8 mouse cellular contexts compared by ENCODE assay signal in genomic region chr3:80800299-80800994, GRCm38 (mm10). TPM values are rescaled to one million over a fixed set of nuclear protein-coding genes. Genes with fewer than 3 reads are reported as not detected.
DNase-seq lines count a peak whose midpoint lies in the region; ATAC-seq and TF ChIP-seq lines count a peak whose summit lies in the region.

No protein-coding gene starts in this region.

- peak; percentile 25 for DNase-seq in gastrocnemius, adult 2 months
- DNase-seq in gastrocnemius, adult 8-10 months (ENCODE audit: low spot score in 2 of 2) = no peak
- peak; percentile 49 for DNase-seq in MN1 (ENCODE audit: low spot score)
- DNase-seq in embryonic facial prominence, embryonic 11.5 days (ENCODE audit: low spot score) = peak; percentile 36
- DNase-seq in left cerebral cortex, postnatal 36 days (ENCODE audit: low spot score in 2 of 2) = peak; percentile 63 to 69
- no peak for DNase-seq in neural tube, embryonic 11.5 days (ENCODE audit: low spot score)
- DNase-seq in thymus, postnatal 4 days = peak; percentile 49

- no peaks in the 10 kb centered on the region for H3K9me3 ChIP-seq in embryonic facial prominence, embryonic 11.5 days (replicated peaks; ENCODE audit: control insufficient read depth, low read length)
- no peaks in the 10 kb centered on the region for H3K9me3 ChIP-seq in neural tube, embryonic 11.5 days (ENCODE audit: control insufficient read depth, low read length)

- peak overlapping the region; percentile 43 for H3K4me3 ChIP-seq in gastrocnemius, adult 2 months
- H3K4me3 ChIP-seq in embryonic facial prominence, embryonic 11.5 days (ENCODE audit: low read depth, low read length) = peak overlapping the region; percentile 32
- peak overlapping the region; percentile 43 for H3K4me3 ChIP-seq in neural tube, embryonic 11.5 days (ENCODE audit: low read depth, low read length)

- peak overlapping the region; percentile 55 for H3K9ac ChIP-seq in embryonic facial prominence, embryonic 11.5 days (replicated peaks; ENCODE audit: low read length)
- peak overlapping the region; percentile 59 for H3K9ac ChIP-seq in neural tube, embryonic 11.5 days (ENCODE audit: low read length)

- 2% methylated on average over 29 of the region's 29 CpGs for WGBS in embryonic facial prominence, embryonic 11.5 days
- WGBS in neural tube, embryonic 11.5 days = 4% methylated on average over 29 of the region's 29 CpGs

- no peaks in the 10 kb centered on the region for H3K4me1 ChIP-seq in embryonic facial prominence, embryonic 11.5 days (ENCODE audit: control insufficient read depth, insufficient read depth, low read length)
- peaks cover 2% of the 10 kb centered on the region; the same call in 1 of the 2 replicates for H3K4me1 ChIP-seq in neural tube, embryonic 11.5 days (ENCODE audit: control insufficient read depth, insufficient read depth, low read length)

- no peaks in the 10 kb centered on the region for H3K36me3 ChIP-seq in embryonic facial prominence, embryonic 11.5 days (replicated peaks; ENCODE audit: control insufficient read depth, insufficient read depth, low read depth, low read length)
- H3K36me3 ChIP-seq in neural tube, embryonic 11.5 days (ENCODE audit: control insufficient read depth, insufficient read depth, low read length) = no peaks in the 10 kb centered on the region

- peak overlapping the region; percentile 76 for H3K4me2 ChIP-seq in embryonic facial prominence, embryonic 11.5 days (ENCODE audit: low read depth, low read length)
- H3K4me2 ChIP-seq in neural tube, embryonic 11.5 days (ENCODE audit: low read depth) = peak overlapping the region; percentile 67

- peak; percentile 36; the same call in 1 of the 2 replicates for ATAC-seq in embryonic facial prominence, embryonic 11.5 days (replicated peaks; ENCODE audit: insufficient number of reproducible peaks, low FRiP score, low TSS enrichment, low read depth)
- peak; percentile 90 to 92 for ATAC-seq in hematopoietic stem cell, adult 5-6 weeks (replicated peaks in 1 of 2; ENCODE audit: insufficient read depth in 1 of 2, low FRiP score in 2 of 2, low TSS enrichment in 1 of 2, low read depth in 1 of 2, poor library complexity in 2 of 2, severe bottlenecking in 2 of 2)
- ATAC-seq in neural tube, embryonic 11.5 days (ENCODE audit: insufficient read depth, low FRiP score, low TSS enrichment) = peak; percentile 35

- no peak overlapping the region for H3K27ac ChIP-seq in gastrocnemius, adult 2 months
- H3K27ac ChIP-seq in embryonic facial prominence, embryonic 11.5 days (replicated peaks; ENCODE audit: low read depth, low read length) = no peak overlapping the region
- H3K27ac ChIP-seq in neural tube, embryonic 11.5 days (ENCODE audit: low read depth, low read length) = peak overlapping the region; percentile 24; the same call in 1 of the 2 replicates

- TF ChIP-seq CTCF in gastrocnemius, adult 2 months (IDR thresholded peaks at IDR 0.05) = no peak

- peaks cover 13% of the 10 kb centered on the region for H3K27me3 ChIP-seq in embryonic facial prominence, embryonic 11.5 days (ENCODE audit: control insufficient read depth, insufficient read depth, low read length)
- no peaks in the 10 kb centered on the region for H3K27me3 ChIP-seq in neural tube, embryonic 11.5 days (ENCODE audit: control insufficient read depth, insufficient read depth, low read length)

- intact Hi-C loops in gastrocnemius, adult 2 months (cut with DNase I) = no loop called here
- intact Hi-C loops in left cerebral cortex, postnatal 36 days (cut with DNase I) = loop anchor here (2.0 to 10.0 kb wide), 8 partner anchors 78 to 984 kb away; partner anchors contain the start of genes Fam198b, Glrb, Pdgfc and Tmem144

RNA-seq across cellular contexts. Expression of gene Gria2, which starts 2.2 kb away (rescaled TPM):
- total RNA-seq in gastrocnemius, adult 2 months (2021) = under 1 TPM in 1 of 2 experiments, not detected in 1; 0.06 TPM
- total RNA-seq in gastrocnemius, adult 8-10 months (2022) = under 1 TPM; 0.07 to 0.21 (median 0.15) TPM
- 4.8 and 6.0 TPM in 2 replicates for polyA plus RNA-seq in embryonic facial prominence, embryonic 11.5 days (2014; fragmentation: Nextera tagmentation; extraction: Ambion mirVana)
- 1.9 and 6.9 TPM in 2 replicates for total RNA-seq in hematopoietic stem cell, adult 5-6 weeks (2017)
- total RNA-seq in left cerebral cortex, postnatal 36 days (2021) = 100 to 1,000 TPM; 440 to 563 TPM
- 17.7 and 19.1 TPM in 2 replicates for polyA plus RNA-seq in neural tube, embryonic 11.5 days (2014; fragmentation: Nextera tagmentation; extraction: Ambion mirVana)

Comparison
In these comparisons a context has a peak if more than half of its experiments do, and no peak if none do; other contexts are left out.
1. DNase-seq: peak in gastrocnemius, adult 2 months (single experiment), MN1 (single experiment), embryonic facial prominence, embryonic 11.5 days (single experiment), left cerebral cortex, postnatal 36 days (2 of 2) and thymus, postnatal 4 days (single experiment); none in gastrocnemius, adult 8-10 months (0 of 2) and neural tube, embryonic 11.5 days (single experiment).
2. ATAC-seq: peak in every context shown above with its lines; median percentile 91 in hematopoietic stem cell, adult 5-6 weeks; 36 in embryonic facial prominence, embryonic 11.5 days; 35 in neural tube, embryonic 11.5 days.
3. RNA of gene Gria2, which starts 2.2 kb away (total RNA-seq): 440 to 563 TPM in left cerebral cortex, postnatal 36 days; 1.9 to 6.9 TPM in hematopoietic stem cell, adult 5-6 weeks, 0.07 to 0.21 TPM in gastrocnemius, adult 8-10 months and 0.06 TPM in gastrocnemius, adult 2 months; every median in the first group is over 10 times any median in the second.
4. Peak in every context shown above with its lines, with median percentiles within 50 percentile points of each other: H3K4me3 ChIP-seq.